Mouse (Mus musculus): Measurements from ENCODE around the gene Tmem205. TPM values are rescaled to one million over a fixed set of nuclear protein-coding genes. Genes with fewer than 3 reads are reported as not detected.

The Tmem205 gene
- total RNA-seq (2014; rRNA removed) (32.1 and 50.9 TPM in 2 replicates), polyA plus RNA-seq (2015; fragmentation: Nextera tagmentation; extraction: Ambion mirVana) (44.2 and 50.1 TPM in 2 replicates)

DNA sequence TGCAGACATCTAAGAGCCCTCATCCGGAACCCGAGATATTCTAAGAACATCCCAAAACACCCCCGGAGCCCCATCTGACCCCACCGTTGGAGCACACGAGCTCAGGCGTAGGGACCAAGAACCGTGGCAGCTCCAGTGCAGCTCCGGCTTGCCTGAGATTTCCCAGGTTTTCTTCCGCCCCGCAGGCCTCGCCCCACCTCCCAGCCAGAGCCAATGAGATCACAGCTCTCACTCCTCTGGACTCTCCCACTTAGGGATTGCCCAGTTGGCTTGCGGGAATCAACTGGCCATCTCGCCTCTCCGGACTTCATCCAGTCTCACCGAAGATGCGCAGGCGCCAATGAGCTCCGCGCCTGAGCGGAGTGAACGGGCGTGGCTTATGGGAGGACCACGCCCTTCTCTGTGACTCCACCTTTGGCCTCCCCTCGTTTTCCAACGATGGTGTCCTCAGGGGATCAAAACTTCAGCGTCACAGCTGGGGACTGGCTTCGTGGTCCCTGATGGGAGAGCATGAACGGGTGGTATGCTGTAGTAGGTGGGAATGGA lies at the start of gene Tmem205, which contains the start of gene Ccdc159:
Tmem205 (minus strand) TSS at position 349 of the 546 bp plus-strand sequence.
Ccdc159 (plus strand) TSS at position 264 of the 546 bp plus-strand sequence.
- peak within 1 kb of the TSS; percentile 46 for H3K4me3 ChIP-seq (ENCODE audit: low read depth, low read length)
- H3K4me2 ChIP-seq (ENCODE audit: low read depth, low read length, poor library complexity, severe bottlenecking): peak within 1 kb of the TSS; percentile 61
- H3K36me3 ChIP-seq (ENCODE audit: insufficient read depth, low read length): no peaks in the 10 kb centered on the region
- peak; percentile 96 for ATAC-seq (ENCODE audit: low FRiP score)
- peak; percentile 98 for DNase-seq (ENCODE audit: low spot score)
- peak within 1 kb of the TSS; percentile 77 for H3K27ac ChIP-seq (ENCODE audit: low read depth, low read length)
- under 1% methylated on average over 28 of the region's 28 CpGs for WGBS
- no peaks in the 10 kb centered on the region for H3K27me3 ChIP-seq (ENCODE audit: insufficient read depth, low read length)
- peak within 1 kb of the TSS; percentile 63 for H3K9ac ChIP-seq (replicated peaks; ENCODE audit: low read length, poor library complexity, severe bottlenecking)
- peaks cover 8% of the 10 kb centered on the region; the same call in 1 of the 2 replicates for H3K4me1 ChIP-seq (ENCODE audit: insufficient read depth, low read length)
- no peaks in the 10 kb centered on the region for H3K9me3 ChIP-seq (ENCODE audit: low read length)
- no peak for TF ChIP-seq CTCF (IDR thresholded peaks at IDR 0.05)

DNA sequence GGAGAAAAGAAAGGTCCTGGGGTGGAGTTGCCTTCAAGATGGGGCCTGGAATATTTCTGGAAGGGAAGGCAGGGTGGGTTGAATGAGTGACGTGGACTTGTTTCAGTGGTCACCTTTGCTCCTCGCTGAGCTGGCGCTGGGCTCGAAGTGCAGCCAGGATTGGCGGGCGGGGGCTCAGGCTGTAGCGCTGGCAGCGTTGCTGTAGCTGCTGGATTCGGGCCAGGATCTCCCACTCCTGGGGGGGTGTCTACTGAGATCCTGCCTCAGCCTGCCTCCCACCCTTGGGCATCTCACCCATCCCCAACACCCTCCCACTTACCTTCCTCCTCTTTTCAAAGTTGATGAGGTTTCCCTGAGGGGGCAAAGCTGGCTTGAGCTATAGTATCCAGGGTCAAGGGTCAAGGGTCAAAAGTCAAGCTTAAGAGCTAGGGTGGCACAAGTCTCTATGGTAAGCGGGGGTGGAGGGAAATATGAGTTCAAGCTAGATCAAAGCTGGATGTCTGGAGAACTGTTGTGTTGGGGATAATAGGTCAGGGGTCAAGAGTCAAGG lies 49.3 kb upstream of the Tmem205 start:
- H3K36me3 ChIP-seq (ENCODE audit: insufficient read depth, low read length): no peaks in the 10 kb centered on the region
- no peaks in the 10 kb centered on the region for H3K9me3 ChIP-seq (ENCODE audit: low read length)
- no peak overlapping the region for H3K4me2 ChIP-seq (ENCODE audit: low read depth, low read length, poor library complexity, severe bottlenecking)
- WGBS: 85% methylated on average over 10 of the region's 10 CpGs
- no peak overlapping the region for H3K9ac ChIP-seq (replicated peaks; ENCODE audit: low read length, poor library complexity, severe bottlenecking)
- H3K27me3 ChIP-seq (ENCODE audit: insufficient read depth, low read length): no peaks in the 10 kb centered on the region
- H3K4me3 ChIP-seq (ENCODE audit: low read depth, low read length): no peak overlapping the region
- H3K27ac ChIP-seq (ENCODE audit: low read depth, low read length): no peak overlapping the region
- no peaks in the 10 kb centered on the region for H3K4me1 ChIP-seq (ENCODE audit: insufficient read depth, low read length)
- DNase-seq (ENCODE audit: low spot score): no peak
- no peak for ATAC-seq (ENCODE audit: low FRiP score)
- no peak for TF ChIP-seq CTCF (IDR thresholded peaks at IDR 0.05)

GRCm38 (mm10) chr9:21969304-21969703 lies 41.9 kb upstream of the Tmem205 start:
- no peak for DNase-seq (ENCODE audit: low spot score)
- Histone ChIP-seq H3K9ac (replicated peaks; ENCODE audit: low read length, poor library complexity, severe bottlenecking) (no peak overlapping the region), H3K4me3 (ENCODE audit: low read depth, low read length) (no peak overlapping the region), H3K27ac (ENCODE audit: low read depth, low read length) (no peak overlapping the region), H3K36me3 (ENCODE audit: insufficient read depth, low read length) (no peaks in the 10 kb centered on the region), H3K4me2 (ENCODE audit: low read depth, low read length, poor library complexity, severe bottlenecking) (no peak overlapping the region), H3K27me3 (ENCODE audit: insufficient read depth, low read length) (no peaks in the 10 kb centered on the region), H3K4me1 (ENCODE audit: insufficient read depth, low read length) (no peaks in the 10 kb centered on the region), H3K9me3 (ENCODE audit: low read length) (no peaks in the 10 kb centered on the region)
- no peak for ATAC-seq (ENCODE audit: low FRiP score)
- TF ChIP-seq CTCF (IDR thresholded peaks at IDR 0.05): no peak
- WGBS: 88% methylated on average over 4 of the region's 4 CpGs

GRCm38 (mm10) chr9:21968883-21969282 lies 41.5 kb upstream of the Tmem205 start:
- Histone ChIP-seq H3K27me3 (ENCODE audit: insufficient read depth, low read length) (no peaks in the 10 kb centered on the region), H3K4me2 (ENCODE audit: low read depth, low read length, poor library complexity, severe bottlenecking) (no peak overlapping the region), H3K9me3 (ENCODE audit: low read length) (no peaks in the 10 kb centered on the region), H3K9ac (replicated peaks; ENCODE audit: low read length, poor library complexity, severe bottlenecking) (no peak overlapping the region), H3K27ac (ENCODE audit: low read depth, low read length) (no peak overlapping the region), H3K36me3 (ENCODE audit: insufficient read depth, low read length) (no peaks in the 10 kb centered on the region), H3K4me3 (ENCODE audit: low read depth, low read length) (no peak overlapping the region), H3K4me1 (ENCODE audit: insufficient read depth, low read length) (no peaks in the 10 kb centered on the region)
- DNase-seq (ENCODE audit: low spot score) (no peak), ATAC-seq (ENCODE audit: low FRiP score) (no peak)
- 72% methylated on average over 6 of the region's 6 CpGs for WGBS
- no peak for TF ChIP-seq CTCF (IDR thresholded peaks at IDR 0.05)

- TF ChIP-seq CTCF (IDR thresholded peaks at IDR 0.05): no peak
- DNase-seq (ENCODE audit: low spot score) (no peak), ATAC-seq (ENCODE audit: low FRiP score) (no peak)
- Histone ChIP-seq H3K4me1 (ENCODE audit: insufficient read depth, low read length) (peaks cover 13% of the 10 kb centered on the region; the same call in 1 of the 2 replicates), H3K27me3 (ENCODE audit: insufficient read depth, low read length) (peaks cover 23% of the 10 kb centered on the region), H3K4me3 (ENCODE audit: low read depth, low read length) (peak within 1 kb of the TSS; percentile 35), H3K4me2 (ENCODE audit: low read depth, low read length, poor library complexity, severe bottlenecking) (peak within 1 kb of the TSS; percentile 74), H3K27ac (ENCODE audit: low read depth, low read length) (no peak within 1 kb of the TSS), H3K36me3 (ENCODE audit: insufficient read depth, low read length) (no peaks in the 10 kb centered on the region; the same call in 1 of the 2 replicates), H3K9ac (replicated peaks; ENCODE audit: low read length, poor library complexity, severe bottlenecking) (no peak within 1 kb of the TSS), H3K9me3 (ENCODE audit: low read length) (no peaks in the 10 kb centered on the region)
- WGBS: 13% methylated on average over 8 of the region's 8 CpGs
Measured at GRCm38 (mm10) chr9:21963417-21963816, 36.1 kb upstream of the Tmem205 start, which contains the start of gene Epor. Gene Epor, minus strand, starts transcription at chr9:21963506.

GRCm38 (mm10) chr9:21962416-21963059 lies 35.2 kb upstream of the Tmem205 start:
- H3K9me3 ChIP-seq (ENCODE audit: low read length): no peaks in the 10 kb centered on the region
- peak overlapping the region; percentile 74 for H3K4me2 ChIP-seq (ENCODE audit: low read depth, low read length, poor library complexity, severe bottlenecking)
- TF ChIP-seq CTCF (IDR thresholded peaks at IDR 0.05): peak; percentile 20; the same call in 1 of the 2 replicates
- H3K36me3 ChIP-seq (ENCODE audit: insufficient read depth, low read length): no peaks in the 10 kb centered on the region; the same call in 1 of the 2 replicates
- no peak overlapping the region for H3K9ac ChIP-seq (replicated peaks; ENCODE audit: low read length, poor library complexity, severe bottlenecking)
- peaks cover 23% of the 10 kb centered on the region for H3K27me3 ChIP-seq (ENCODE audit: insufficient read depth, low read length)
- ATAC-seq (ENCODE audit: low FRiP score): peak; percentile 35; the same call in 1 of the 2 replicates
- no peak overlapping the region for H3K27ac ChIP-seq (ENCODE audit: low read depth, low read length)
- 4% methylated on average over 34 of the region's 34 CpGs for WGBS
- peak overlapping the region; percentile 35 for H3K4me3 ChIP-seq (ENCODE audit: low read depth, low read length)
- H3K4me1 ChIP-seq (ENCODE audit: insufficient read depth, low read length): peaks cover 13% of the 10 kb centered on the region; the same call in 1 of the 2 replicates
- no peak for DNase-seq (ENCODE audit: low spot score)

Data from midbrain, postnatal 0 days (tissue).